Mouse (Mus musculus) ES-E14 (cell line): ENCODE results near the gene Ocrl. TPM values are rescaled to one million over a fixed set of nuclear protein-coding genes. Genes with fewer than 3 reads are reported as not detected.
A peak's percentile ranks its signal among the peaks of the same experiment; 100 is the strongest.

Experiments
- DNase-seq: peaks from one replicate; pipeline ENCODE4 v3.0.0-alpha.2; 2013; ENCODE audit warnings: low read depth, low spot score
- H3K27ac ChIP-seq: 2 replicates; pipeline ENCODE4 v1.5.1; 2012; ENCODE audit warnings: low read depth, mild to moderate bottlenecking, low read length, moderate library complexity, mixed read lengths; ENCODE audit not compliant: poor library complexity, insufficient read depth, severe bottlenecking
- H3K36me3 ChIP-seq: 2 replicates; pipeline ENCODE4 v1.6.1; 2012; ENCODE audit warnings: mild to moderate bottlenecking, low read length, moderate library complexity, mixed read lengths; ENCODE audit not compliant: control insufficient read depth, poor library complexity, insufficient read depth, severe bottlenecking
- H3K4me1 ChIP-seq, 2 experiments: fragments of 150-350 bp in 1 of 2; sonication (generic) in 1 of 2; 2 replicates each; pipeline ENCODE4 v1.6.1; 2012; ENCODE audit warnings: low read length in 2 of 2, mild to moderate bottlenecking in 1 of 2, mixed read lengths in 1 of 2; ENCODE audit not compliant: control insufficient read depth in 2 of 2, insufficient read depth in 2 of 2, poor library complexity in 1 of 2
- H3K4me3 ChIP-seq, 2 experiments: fragments of 150-350 bp in 1 of 2; sonication (generic) in 1 of 2; 2 replicates each; pipeline ENCODE4 v1.5.1; 2012; ENCODE audit warnings: low read length in 2 of 2, low read depth in 1 of 2, mild to moderate bottlenecking in 1 of 2, mixed read lengths in 1 of 2; ENCODE audit not compliant: insufficient read depth in 1 of 2, poor library complexity in 1 of 2, severe bottlenecking in 1 of 2
- H3K9ac ChIP-seq: 2 replicates; pipeline ENCODE4 v1.6.1; 2012; ENCODE audit warnings: low read depth, mild to moderate bottlenecking, low read length, mixed read lengths; ENCODE audit not compliant: poor library complexity, insufficient read depth, severe bottlenecking
- H3K9me3 ChIP-seq: fragments of 150-350 bp; sonication (generic); 2 replicates; pipeline ENCODE4 v1.6.1; 2012; ENCODE audit warnings: low read depth, mild to moderate bottlenecking, low read length; ENCODE audit not compliant: control insufficient read depth, insufficient read depth
- CHD2 ChIP-seq: IDR thresholded peaks from 2 replicates; pipeline ENCODE4 v1.6.1; 2014; ENCODE audit warnings: mild to moderate bottlenecking, low read depth, low read length, inconsistent platforms
- HCFC1 ChIP-seq: IDR thresholded peaks from 2 replicates; pipeline ENCODE4 v1.6.1; 2012; ENCODE audit warnings: low read length, inconsistent platforms, borderline replicate concordance; ENCODE audit not compliant: insufficient read depth
- MAFK ChIP-seq: IDR thresholded peaks from 2 replicates; pipeline ENCODE4 v1.6.1; 2014; ENCODE audit warnings: mild to moderate bottlenecking, low read depth, low read length, inconsistent platforms; ENCODE audit not compliant: insufficient read depth
- ZC3H11A ChIP-seq: IDR thresholded peaks from 2 replicates; pipeline ENCODE4 v1.6.1; 2012; ENCODE audit warnings: low read depth, mild to moderate bottlenecking, inconsistent platforms, low read length, borderline replicate concordance
- ZNF384 ChIP-seq: IDR thresholded peaks from 2 replicates; pipeline ENCODE4 v1.6.1; 2012; ENCODE audit warnings: low read depth, low read length, inconsistent platforms
- in situ Hi-C, 2 experiments: fragments of 600-800 bp; cut with MboI; formaldehyde crosslinking; loops; one replicate each; pipeline ENCODE4 v1.15.1; 2025; ENCODE audit warnings: low sequenced_read_pairs in 2 of 2, inconsistent platforms in 1 of 2; ENCODE audit not compliant: unreplicated experiment in 2 of 2
- total RNA-seq: library from RNA; depleted of rRNA; stranded (reverse); fragments of 300-350 nt; gene quantifications from 2 replicates; pipeline ENCODE4 v1.2.3, GENCODE M21; 2012

Ocrl gene
- total RNA-seq, 1 experiment, result 7.8 TPM

DNA sequence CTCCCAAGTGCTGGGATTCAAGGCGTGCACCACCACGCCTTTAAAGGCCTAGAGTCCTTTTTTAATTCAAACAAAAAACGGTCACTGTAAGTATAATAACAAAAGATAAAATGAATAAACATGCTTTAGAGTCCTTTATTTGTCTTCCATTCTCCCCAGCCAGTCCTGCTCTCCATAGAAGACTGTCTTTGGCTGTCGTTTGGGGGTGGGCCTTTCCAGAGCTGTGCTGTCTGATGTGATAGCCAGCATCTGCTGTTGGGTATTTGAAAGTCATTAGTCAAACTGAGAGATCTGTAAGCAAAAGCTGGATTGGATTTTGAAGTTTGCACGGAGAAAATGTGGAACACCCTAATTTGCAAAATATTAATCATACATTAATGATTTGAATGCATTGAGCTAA is 24.7 kb downstream of the Ocrl start:
- no peak for TF ChIP-seq CHD2
- no peak for TF ChIP-seq HCFC1
- no peak for TF ChIP-seq MAFK
- Histone ChIP-seq H3K4me3 (no peak overlapping the region), H3K4me1 (no peaks in the 10 kb centered on the region), H3K27ac (no peak overlapping the region), H3K36me3 (no peaks in the 10 kb centered on the region), H3K9me3 (no peaks in the 10 kb centered on the region), H3K9ac (no peak overlapping the region)
- in situ Hi-C loops, result no loop called here
- no peak for DNase-seq

DNA sequence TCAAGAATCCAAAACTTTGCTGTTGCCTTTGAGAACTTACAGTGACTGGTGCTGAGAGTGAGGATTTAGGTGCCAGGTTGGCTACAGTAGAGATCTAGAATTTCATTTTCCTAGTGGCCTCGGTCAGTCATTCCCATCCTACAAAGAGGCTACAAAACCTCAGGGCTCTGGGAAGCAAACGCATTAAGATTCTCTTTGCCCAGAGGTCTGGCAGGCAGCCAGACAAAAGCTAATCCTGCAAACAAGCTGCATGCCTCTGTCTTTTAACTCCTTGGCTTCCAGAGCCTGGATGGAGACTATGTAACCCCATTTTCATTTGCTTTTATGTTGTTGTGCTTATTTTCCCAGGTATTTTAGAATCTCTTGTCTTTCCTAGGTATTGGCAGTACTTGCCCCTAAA is 25.6 kb downstream of the Ocrl start:
- Histone ChIP-seq H3K9ac (no peak overlapping the region), H3K4me3 (no peak overlapping the region), H3K36me3 (no peaks in the 10 kb centered on the region), H3K9me3 (no peaks in the 10 kb centered on the region), H3K27ac (no peak overlapping the region), H3K4me1 (no peaks in the 10 kb centered on the region)
- in situ Hi-C loops, result no loop called here
- DNase-seq, result no peak
- TF ChIP-seq CHD2 (no peak), MAFK (no peak), ZC3H11A (no peak), ZNF384 (no peak), HCFC1 (no peak)

DNA sequence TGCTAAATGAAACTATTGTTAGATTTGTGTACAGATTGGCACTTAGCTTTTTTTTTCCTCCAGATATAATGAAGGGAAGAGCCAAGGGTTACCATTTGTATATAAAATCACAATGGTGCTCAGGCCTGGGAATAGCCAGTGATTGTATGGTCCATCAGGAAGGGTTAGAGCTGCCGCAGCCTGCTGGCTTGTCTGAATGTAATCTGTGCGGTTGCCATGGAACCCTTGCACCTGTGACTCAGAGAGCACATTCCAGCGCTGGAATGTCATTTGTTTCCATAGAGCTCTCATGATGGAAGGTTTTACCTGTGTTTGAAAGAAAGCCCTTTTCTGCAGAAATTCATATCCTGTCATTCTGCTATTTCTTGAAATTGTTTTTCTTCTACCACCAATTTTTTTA is 37.5 kb downstream of the Ocrl start:
- H3K4me3 ChIP-seq, result no peak overlapping the region
- 0 out of 2 replicates have a peak, but pooled peaks have one; percentile 16 for TF ChIP-seq CHD2
- TF ChIP-seq ZC3H11A, result no peak
- H3K36me3 ChIP-seq, result no peaks in the 10 kb centered on the region; the same call in 1 of the 2 replicates
- in situ Hi-C loops, result no loop called here
- peak; percentile 28 for DNase-seq
- peaks cover 0 to 6% of the 10 kb centered on the region in 2 experiments; a peak in 1 of 4 replicates for H3K4me1 ChIP-seq
- no peaks in the 10 kb centered on the region for H3K9me3 ChIP-seq
- no peak overlapping the region for H3K9ac ChIP-seq
- H3K27ac ChIP-seq, result no peak overlapping the region

DNA sequence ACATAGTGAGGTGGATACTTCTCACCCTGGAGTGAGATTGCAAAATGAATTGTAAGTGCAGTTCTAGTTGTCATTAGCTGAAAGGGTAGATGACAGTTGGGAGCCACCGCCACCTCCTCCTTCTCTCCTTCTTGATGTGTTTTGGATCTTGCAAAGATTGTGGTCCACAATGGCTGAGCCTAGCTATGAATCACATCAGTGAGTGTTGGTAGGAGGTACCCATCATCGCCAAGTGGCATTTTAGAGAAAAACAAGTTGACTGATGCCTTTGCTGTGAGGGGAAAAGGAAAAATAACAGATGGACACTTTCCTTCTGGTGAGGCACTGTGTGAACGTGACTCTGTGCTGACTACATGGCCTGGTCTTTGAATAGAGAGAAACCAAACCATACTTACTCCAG is 50.4 kb downstream of the Ocrl start:
- in situ Hi-C loops, result no loop called here
- H3K36me3 ChIP-seq, result no peaks in the 10 kb centered on the region
- no peak overlapping the region for H3K9ac ChIP-seq
- DNase-seq, result no peak
- no peaks in the 10 kb centered on the region for H3K4me1 ChIP-seq
- no peaks in the 10 kb centered on the region for H3K9me3 ChIP-seq
- no peak for TF ChIP-seq MAFK
- no peak overlapping the region for H3K27ac ChIP-seq
- no peak overlapping the region for H3K4me3 ChIP-seq

DNA sequence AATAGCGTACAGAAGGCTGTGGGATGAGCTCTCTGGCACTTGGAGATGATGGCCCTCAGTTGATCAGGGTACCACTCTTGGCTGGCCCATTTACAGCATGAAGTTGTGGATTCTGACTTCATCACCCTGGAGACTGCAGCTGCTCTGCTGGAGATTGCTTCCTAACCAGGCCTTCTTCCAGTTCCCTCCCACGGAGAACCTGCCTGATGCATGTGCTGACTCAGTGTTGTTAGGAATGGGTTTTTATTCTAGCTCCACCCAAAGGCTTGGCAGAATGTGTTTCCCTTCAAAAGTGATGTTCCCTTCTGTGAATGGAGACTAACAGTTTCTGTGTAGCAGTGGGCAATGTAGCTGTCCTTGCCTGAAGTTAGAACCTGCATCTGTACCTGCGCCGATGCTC is 58.2 kb downstream of the Ocrl start:
- TF ChIP-seq MAFK, result peak; percentile 54; the same call in 1 of the 2 replicates
- no peak for TF ChIP-seq ZC3H11A
- TF ChIP-seq ZNF384, result no peak
- no peaks in the 10 kb centered on the region for H3K9me3 ChIP-seq
- peak overlapping the region; percentile 66; the same call in 1 of the 2 replicates for H3K27ac ChIP-seq
- H3K4me3 ChIP-seq, result no peak overlapping the region
- 0 out of 4 replicates have a peak, but pooled peaks cover 0 to 2% of the 10 kb centered on the region in 2 experiments for H3K4me1 ChIP-seq
- in situ Hi-C loops, result no loop called here
- no peak overlapping the region for H3K9ac ChIP-seq
- DNase-seq, result peak; percentile 12
- no peaks in the 10 kb centered on the region for H3K36me3 ChIP-seq
